Mouse (Mus musculus) neural tube, embryonic 12.5 days (tissue): Measurements from ENCODE around the gene Gm42688. TPM values are rescaled to one million over a fixed set of nuclear protein-coding genes. Genes with fewer than 3 reads are reported as not detected.
A peak's percentile ranks its signal among the peaks of the same experiment; 100 is the strongest.

Experiments
- ATAC-seq: fragments of 200-750 bp; cut with Nextera tagmentation; 2 replicates; pipeline ENCODE4 v1.8.0; 2017; ENCODE audit warnings: low read depth, mild to moderate bottlenecking, moderate TSS enrichment, moderate library complexity; ENCODE audit not compliant: low FRiP score
- H3K27ac ChIP-seq: fragments of 300-500 bp; sonication (generic); 2 replicates; pipeline ENCODE4 v1.5.1; 2016
- H3K27me3 ChIP-seq: fragments of 300-500 bp; sonication (generic); replicated peaks from 2 replicates; pipeline ENCODE4 v1.6.1; 2016; ENCODE audit warnings: mild to moderate bottlenecking
- H3K36me3 ChIP-seq: fragments of 300-500 bp; sonication (generic); 2 replicates; pipeline ENCODE4 v1.6.1; 2016; ENCODE audit warnings: mild to moderate bottlenecking
- H3K4me1 ChIP-seq: fragments of 300-500 bp; sonication (generic); 2 replicates; pipeline ENCODE4 v1.6.1; 2016
- H3K4me2 ChIP-seq: fragments of 300-500 bp; sonication (generic); replicated peaks from 2 replicates; pipeline ENCODE4 v1.6.1; 2016; ENCODE audit warnings: mild to moderate bottlenecking
- H3K4me3 ChIP-seq: fragments of 300-500 bp; sonication (generic); 2 replicates; pipeline ENCODE4 v1.5.1; 2016
- H3K9ac ChIP-seq: fragments of 300-500 bp; sonication (generic); 2 replicates; pipeline ENCODE4 v1.6.1; 2016; ENCODE audit warnings: mild to moderate bottlenecking
- H3K9me3 ChIP-seq: fragments of 300-500 bp; sonication (generic); 2 replicates; pipeline ENCODE4 v1.6.1; 2016; ENCODE audit warnings: mild to moderate bottlenecking
- WGBS: fragments of 180-500 bp; shearing (Covaris S2); methylation state at CpG from one replicate; pipeline ENCODE4 v1.1.7; 2016; 5-methylcytosine and 5-hydroxymethylcytosine counted together
- polyA plus RNA-seq: library from polyadenylated mRNA; unstranded; fragments of >200 nt; fragmentation: Nextera tagmentation; extraction: Ambion mirVana; gene quantifications from 2 replicates; pipeline ENCODE4 v1.2.1, GENCODE M21; 2016

Gm42688 gene
- polyA plus RNA-seq, 1 experiment from 2014 or later, result 4.8 TPM

GRCm38 (mm10) chr6:83136881-83137575, 35.6 kb downstream of the Gm42688 start:
- H3K4me3 ChIP-seq, result peak overlapping the region; percentile 45
- H3K4me1 ChIP-seq, result peaks cover 47% of the 10 kb centered on the region
- WGBS, result under 1% methylated on average over 26 of the region's 26 CpGs

GRCm38 (mm10) chr6:83137576-83137950, 36.1 kb downstream of the Gm42688 start:
- Histone ChIP-seq H3K36me3 (no peaks in the 10 kb centered on the region), H3K4me1 (peaks cover 52% of the 10 kb centered on the region), H3K9ac (peak overlapping the region; percentile 83), H3K9me3 (no peaks in the 10 kb centered on the region), H3K4me3 (peak overlapping the region; percentile 45), H3K27ac (peak overlapping the region; percentile 92), H3K4me2 (peak overlapping the region; percentile 69), H3K27me3 (peaks cover 10% of the 10 kb centered on the region; the same call in 1 of the 2 replicates)
- under 1% methylated on average over 12 of the region's 12 CpGs for WGBS
- peak; percentile 67 for ATAC-seq

More at GRCm38 (mm10) chr6:83136881-83137575, 35.6 kb downstream of the Gm42688 start:
- Histone ChIP-seq H3K9me3 (no peaks in the 10 kb centered on the region), H3K27ac (peak overlapping the region; percentile 92), H3K36me3 (no peaks in the 10 kb centered on the region), H3K27me3 (peaks cover 10% of the 10 kb centered on the region; the same call in 1 of the 2 replicates), H3K4me2 (peak overlapping the region; percentile 69), H3K9ac (peak overlapping the region; percentile 83)
- peak; percentile 85 for ATAC-seq

GRCm38 (mm10) chr6:83138056-83138455, 36.6 kb downstream of the Gm42688 start:
- H3K9me3 ChIP-seq, result no peaks in the 10 kb centered on the region
- peak overlapping the region; percentile 92 for H3K27ac ChIP-seq
- H3K9ac ChIP-seq, result peak overlapping the region; percentile 83
- peaks cover 57% of the 10 kb centered on the region for H3K4me1 ChIP-seq
- no peaks in the 10 kb centered on the region for H3K36me3 ChIP-seq
- peak; percentile 25 for ATAC-seq
- H3K4me3 ChIP-seq, result peak overlapping the region; percentile 45
- peak overlapping the region; percentile 69 for H3K4me2 ChIP-seq
- under 1% methylated on average over 11 of the region's 11 CpGs for WGBS
- peaks cover 10% of the 10 kb centered on the region; the same call in 1 of the 2 replicates for H3K27me3 ChIP-seq

GRCm38 (mm10) chr6:83140044-83140443, 38.6 kb downstream of the Gm42688 start:
- 94% methylated on average over 8 of the region's 8 CpGs for WGBS
- Histone ChIP-seq H3K27me3 (peaks cover 10% of the 10 kb centered on the region; the same call in 1 of the 2 replicates), H3K27ac (no peak overlapping the region), H3K9ac (no peak overlapping the region), H3K4me3 (no peak overlapping the region), H3K4me1 (peaks cover 58% of the 10 kb centered on the region), H3K4me2 (no peak overlapping the region), H3K9me3 (no peaks in the 10 kb centered on the region), H3K36me3 (no peaks in the 10 kb centered on the region)
- no peak for ATAC-seq

GRCm38 (mm10) chr6:83141636-83142035, 40.2 kb downstream of the Gm42688 start:
- H3K9me3 ChIP-seq, result no peaks in the 10 kb centered on the region
- peaks cover 44% of the 10 kb centered on the region for H3K4me1 ChIP-seq
- ATAC-seq, result no peak
- peak overlapping the region; percentile 55; the same call in 1 of the 2 replicates for H3K9ac ChIP-seq
- H3K27ac ChIP-seq, result no peak overlapping the region
- 37% methylated on average over 4 of the region's 4 CpGs for WGBS
- H3K4me2 ChIP-seq, result peak overlapping the region; percentile 73
- no peaks in the 10 kb centered on the region; the same call in 1 of the 2 replicates for H3K36me3 ChIP-seq
- H3K4me3 ChIP-seq, result no peak overlapping the region
- no peaks in the 10 kb centered on the region for H3K27me3 ChIP-seq

GRCm38 (mm10) chr6:83142211-83142731, 40.9 kb downstream of the Gm42688 start:
- 3% methylated on average over 41 of the region's 41 CpGs for WGBS
- H3K9me3 ChIP-seq, result no peaks in the 10 kb centered on the region
- H3K4me1 ChIP-seq, result peaks cover 37% of the 10 kb centered on the region
- no peak overlapping the region for H3K27ac ChIP-seq
- peak overlapping the region; percentile 29 for H3K4me3 ChIP-seq
- H3K36me3 ChIP-seq, result peaks cover 6% of the 10 kb centered on the region
- peak overlapping the region; percentile 55 for H3K9ac ChIP-seq
- no peak for ATAC-seq
- no peaks in the 10 kb centered on the region for H3K27me3 ChIP-seq
- peak overlapping the region; percentile 73 for H3K4me2 ChIP-seq

GRCm38 (mm10) chr6:83142886-83143285, 41.5 kb downstream of the Gm42688 start:
- Histone ChIP-seq H3K4me2 (peak overlapping the region; percentile 73), H3K27me3 (no peaks in the 10 kb centered on the region), H3K9me3 (no peaks in the 10 kb centered on the region), H3K36me3 (peaks cover 12% of the 10 kb centered on the region), H3K9ac (no peak overlapping the region), H3K27ac (no peak overlapping the region), H3K4me3 (no peak overlapping the region), H3K4me1 (peaks cover 32% of the 10 kb centered on the region)
- ATAC-seq, result peak; percentile 15; the same call in 1 of the 2 replicates
- 52% methylated on average over 11 of the region's 11 CpGs for WGBS

GRCm38 (mm10) chr6:83145209-83145608, 43.8 kb downstream of the Gm42688 start:
- Histone ChIP-seq H3K36me3 (peaks cover 33% of the 10 kb centered on the region), H3K4me1 (peaks cover 21% of the 10 kb centered on the region), H3K27me3 (no peaks in the 10 kb centered on the region), H3K9me3 (no peaks in the 10 kb centered on the region), H3K27ac (no peak overlapping the region), H3K4me3 (no peak overlapping the region), H3K9ac (no peak overlapping the region), H3K4me2 (no peak overlapping the region)
- ATAC-seq, result no peak
- WGBS, result 85% methylated on average over 2 of the region's 2 CpGs

- H3K27me3 ChIP-seq, result no peaks in the 10 kb centered on the region
- H3K36me3 ChIP-seq, result peaks cover 39% of the 10 kb centered on the region
- H3K4me1 ChIP-seq, result peaks cover 21% of the 10 kb centered on the region
- no peak for ATAC-seq
- no peak overlapping the region for H3K27ac ChIP-seq
- WGBS, result 83% methylated on average over 9 of the region's 9 CpGs
- H3K4me3 ChIP-seq, result no peak overlapping the region
- H3K4me2 ChIP-seq, result no peak overlapping the region
- no peaks in the 10 kb centered on the region for H3K9me3 ChIP-seq
- H3K9ac ChIP-seq, result no peak overlapping the region
Measured at GRCm38 (mm10) chr6:83145805-83146204, 44.4 kb downstream of the Gm42688 start.

- peaks cover 53% of the 10 kb centered on the region for H3K36me3 ChIP-seq
- H3K4me1 ChIP-seq, result peaks cover 16% of the 10 kb centered on the region
- H3K4me3 ChIP-seq, result no peak overlapping the region
- no peak for ATAC-seq
- no peaks in the 10 kb centered on the region for H3K27me3 ChIP-seq
- no peak overlapping the region for H3K9ac ChIP-seq
- H3K9me3 ChIP-seq, result no peaks in the 10 kb centered on the region
- H3K27ac ChIP-seq, result no peak overlapping the region
- WGBS, result 55% methylated on average over 7 of the region's 7 CpGs
- no peak overlapping the region for H3K4me2 ChIP-seq
Measured at GRCm38 (mm10) chr6:83147280-83147679, 45.9 kb downstream of the Gm42688 start.

- WGBS, result 34% methylated on average over 8 of the region's 8 CpGs
- Histone ChIP-seq H3K4me2 (peak overlapping the region; percentile 16; the same call in 1 of the 2 replicates), H3K9me3 (no peaks in the 10 kb centered on the region), H3K9ac (no peak overlapping the region), H3K27ac (no peak overlapping the region), H3K4me3 (no peak overlapping the region), H3K27me3 (no peaks in the 10 kb centered on the region), H3K36me3 (peaks cover 62% of the 10 kb centered on the region), H3K4me1 (peaks cover 23% of the 10 kb centered on the region)
- no peak for ATAC-seq
Measured at GRCm38 (mm10) chr6:83151721-83152120, 50.3 kb downstream of the Gm42688 start.

- no peak overlapping the region for H3K4me2 ChIP-seq
- peaks cover 23% of the 10 kb centered on the region for H3K4me1 ChIP-seq
- H3K9ac ChIP-seq, result no peak overlapping the region
- 91% methylated on average over 12 of the region's 12 CpGs for WGBS
- H3K27me3 ChIP-seq, result no peaks in the 10 kb centered on the region
- H3K9me3 ChIP-seq, result no peaks in the 10 kb centered on the region
- no peak for ATAC-seq
- H3K36me3 ChIP-seq, result peaks cover 49% of the 10 kb centered on the region
- H3K27ac ChIP-seq, result no peak overlapping the region
- no peak overlapping the region for H3K4me3 ChIP-seq
Measured at GRCm38 (mm10) chr6:83153038-83153437, 51.6 kb downstream of the Gm42688 start.
